Mouse (Mus musculus) liver, adult 2 months (tissue): ENCODE measurements around the gene Pgpep1l. TPM values are rescaled to one million over a fixed set of nuclear protein-coding genes. Genes with fewer than 3 reads are reported as not detected.

ENCODE experiments used
- DNase-seq: peaks from one replicate; pipeline ENCODE4 v3.0.0-alpha.2; 2011; ENCODE audit warnings: low read depth, low spot score; ENCODE audit errors: extremely low read depth
- H3K27ac ChIP-seq: fragments of 200-500 bp; replicated peaks from 2 replicates; pipeline ENCODE4 v1.5.1; 2012; ENCODE audit warnings: low read depth, mild to moderate bottlenecking, control low read depth, inconsistent platforms, low read length; ENCODE audit not compliant: insufficient read depth
- H3K27me3 ChIP-seq: fragments of 200-500 bp; 2 replicates; pipeline ENCODE4 v1.6.1; 2012; ENCODE audit warnings: mild to moderate bottlenecking, moderate library complexity, low read length, inconsistent platforms; ENCODE audit not compliant: control insufficient read depth, insufficient read depth
- H3K36me3 ChIP-seq: fragments of 200-500 bp; 2 replicates; pipeline ENCODE4 v1.6.1; 2012; ENCODE audit warnings: low read length, inconsistent platforms; ENCODE audit not compliant: control insufficient read depth, insufficient read depth
- H3K4me1 ChIP-seq: fragments of 200-500 bp; 2 replicates; pipeline ENCODE4 v1.6.1; 2011; ENCODE audit warnings: low read length; ENCODE audit not compliant: control insufficient read depth, insufficient read depth
- H3K4me3 ChIP-seq: fragments of 200-500 bp; 2 replicates; pipeline ENCODE4 v1.5.1; 2011; ENCODE audit warnings: low read depth, mild to moderate bottlenecking, control low read depth, low read length, moderate library complexity; ENCODE audit not compliant: insufficient read depth
- H3K79me2 ChIP-seq: fragments of 200-500 bp; 2 replicates; pipeline ENCODE4 v1.6.1; 2012; ENCODE audit warnings: inconsistent platforms, mild to moderate bottlenecking, low read length, moderate library complexity; ENCODE audit not compliant: control insufficient read depth, insufficient read depth
- H3K9ac ChIP-seq: fragments of 200-500 bp; 2 replicates; pipeline ENCODE4 v1.6.1; 2012; ENCODE audit warnings: low read depth, mild to moderate bottlenecking, control low read depth, inconsistent platforms, low read length
- CTCF ChIP-seq: fragments of 200-500 bp; IDR thresholded peaks from 2 replicates; pipeline ENCODE4 v1.5.1; 2011; ENCODE audit warnings: low read depth, low read length, control low read depth
- POLR2A ChIP-seq: fragments of 200-500 bp; IDR thresholded peaks from 2 replicates; pipeline ENCODE4 v1.6.1; 2011; ENCODE audit warnings: low read length, control low read depth; ENCODE audit not compliant: insufficient read depth; ENCODE audit errors: extremely low read depth
- WGBS: fragments of 180-500 bp; shearing (Covaris S2); methylation state at CpG from one replicate; pipeline ENCODE4 v1.1.7; 2018; 5-methylcytosine and 5-hydroxymethylcytosine counted together
- polyA plus RNA-seq: library from polyadenylated mRNA; depleted of rRNA; stranded (reverse); fragments of >200 nt; gene quantifications from 2 replicates; pipeline ENCODE4 v1.2.3, GENCODE M21; 2012
- total RNA-seq: library from RNA; depleted of rRNA; stranded (reverse); fragments of >200 nt; gene quantifications from 2 replicates; pipeline ENCODE4 v1.2.3, GENCODE M21; 2014

The Pgpep1l gene
- total and polyA plus RNA-seq, 2 experiments = 0.32 to 1.5 TPM

DNA sequence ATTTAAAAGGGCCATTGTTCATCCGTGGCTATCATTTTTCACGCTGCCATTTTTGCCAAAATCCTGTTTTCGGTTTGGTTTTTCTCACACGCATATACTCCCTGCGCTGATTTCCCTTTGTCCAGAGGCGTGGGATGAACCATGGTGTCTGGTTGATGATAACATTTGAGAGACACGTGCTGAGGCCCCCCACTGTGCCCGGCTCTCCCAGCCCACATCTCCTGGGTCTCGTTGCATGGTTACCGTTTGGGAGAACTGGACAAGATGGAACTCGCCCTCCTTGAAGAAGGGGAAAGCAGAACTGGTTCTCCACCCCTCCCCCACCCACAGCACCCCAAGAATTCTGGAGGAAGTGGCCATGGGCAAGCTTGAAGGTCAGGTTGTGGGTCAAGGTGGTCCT lies 37.0 kb downstream of the Pgpep1l start:
- H3K79me2 ChIP-seq = no peaks in the 10 kb centered on the region
- no peaks in the 10 kb centered on the region for H3K27me3 ChIP-seq
- no peaks in the 10 kb centered on the region for H3K36me3 ChIP-seq
- WGBS = 90% methylated on average over 11 of the region's 11 CpGs
- TF ChIP-seq CTCF (no peak), POLR2A (no peak)
- no peaks in the 10 kb centered on the region for H3K4me1 ChIP-seq
- no peak overlapping the region for H3K9ac ChIP-seq
- H3K4me3 ChIP-seq = no peak overlapping the region
- no peak overlapping the region for H3K27ac ChIP-seq
- no peak for DNase-seq

DNA sequence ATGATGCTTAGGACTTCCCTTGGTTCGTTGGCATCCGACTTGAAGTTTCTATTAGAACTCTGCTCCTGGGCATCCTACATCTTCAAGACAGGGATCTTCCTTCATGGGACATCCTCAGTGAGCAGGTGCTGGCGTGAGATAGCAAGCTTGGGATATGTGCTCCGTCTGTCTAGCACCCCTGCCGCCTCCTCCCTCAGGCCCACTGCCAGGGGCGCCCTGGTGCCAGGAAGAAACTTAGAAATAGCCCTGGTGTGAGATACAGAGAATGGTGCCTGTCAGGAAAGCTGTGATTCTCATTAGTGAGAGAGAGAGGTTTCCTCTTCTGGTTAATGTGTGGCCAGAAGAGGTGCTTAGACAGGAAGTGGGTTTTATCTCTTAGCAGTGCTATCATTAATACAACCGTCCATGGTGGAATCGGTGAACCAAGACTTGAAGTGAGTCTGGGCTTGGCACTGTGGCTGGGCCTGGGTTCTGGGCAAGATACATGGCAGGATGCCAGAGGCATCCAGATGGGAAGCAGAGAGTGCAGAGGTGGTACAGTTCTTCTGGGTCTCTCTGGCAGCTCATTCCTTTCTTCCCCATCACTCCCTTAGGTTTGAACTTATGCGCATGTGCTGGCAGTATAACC lies 38.5 kb downstream of the Pgpep1l start:
- WGBS = 89% methylated on average over 9 of the region's 9 CpGs
- H3K79me2 ChIP-seq = no peaks in the 10 kb centered on the region
- no peaks in the 10 kb centered on the region for H3K4me1 ChIP-seq
- no peaks in the 10 kb centered on the region for H3K27me3 ChIP-seq
- no peaks in the 10 kb centered on the region for H3K36me3 ChIP-seq
- H3K27ac ChIP-seq = no peak overlapping the region
- H3K9ac ChIP-seq = no peak overlapping the region
- no peak overlapping the region for H3K4me3 ChIP-seq
- TF ChIP-seq POLR2A (no peak), CTCF (no peak)
- DNase-seq = no peak

DNA sequence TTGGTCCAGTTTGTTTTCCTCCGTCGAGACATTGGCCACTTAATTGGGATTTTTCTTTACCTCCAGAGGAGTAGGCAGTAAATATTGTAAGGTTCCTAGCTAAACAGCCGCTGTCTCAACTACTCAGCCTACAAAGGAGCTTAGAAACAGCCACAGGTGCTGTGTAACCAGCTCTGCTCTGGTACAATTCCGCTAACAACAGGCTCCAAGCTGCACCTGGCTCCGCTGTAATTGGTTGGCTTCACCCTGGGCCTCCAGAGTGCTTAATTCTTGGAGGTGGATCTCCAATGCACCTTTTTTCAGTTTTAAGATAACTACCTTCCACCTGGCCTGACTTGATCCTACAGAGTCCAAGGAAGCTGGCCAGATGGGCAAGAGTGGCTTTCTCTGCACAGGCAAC lies 40.0 kb downstream of the Pgpep1l start:
- TF ChIP-seq POLR2A (no peak), CTCF (no peak)
- H3K4me1 ChIP-seq = no peaks in the 10 kb centered on the region
- H3K4me3 ChIP-seq = no peak overlapping the region
- 91% methylated on average over 5 of the region's 5 CpGs for WGBS
- no peaks in the 10 kb centered on the region for H3K27me3 ChIP-seq
- H3K79me2 ChIP-seq = no peaks in the 10 kb centered on the region
- no peaks in the 10 kb centered on the region for H3K36me3 ChIP-seq
- no peak for DNase-seq
- no peak overlapping the region for H3K9ac ChIP-seq
- no peak overlapping the region for H3K27ac ChIP-seq

DNA sequence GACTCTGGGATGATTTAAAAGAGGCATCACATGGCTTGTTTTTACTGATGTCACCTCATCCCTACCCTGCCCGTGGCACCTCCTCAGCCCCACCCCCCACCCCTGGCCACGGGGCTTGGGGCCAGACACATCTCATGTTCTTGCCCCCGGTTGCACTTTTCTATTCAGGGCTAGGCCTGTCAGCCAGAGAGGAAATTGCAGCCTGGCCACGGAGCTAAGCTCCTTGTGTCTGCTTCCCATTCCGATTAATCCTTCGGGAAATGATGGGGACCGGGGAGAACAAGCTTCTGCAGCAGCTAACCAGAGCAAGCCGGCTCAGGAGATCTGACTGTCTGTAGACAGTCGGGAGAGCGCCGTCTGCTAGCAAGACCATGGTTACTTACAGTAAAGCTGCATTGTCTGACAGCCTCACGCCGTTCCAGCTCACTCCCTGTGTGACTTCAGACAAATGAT lies 40.7 kb downstream of the Pgpep1l start:
- H3K4me3 ChIP-seq = no peak overlapping the region
- no peaks in the 10 kb centered on the region for H3K27me3 ChIP-seq
- H3K4me1 ChIP-seq = no peaks in the 10 kb centered on the region
- WGBS = 69% methylated on average over 13 of the region's 13 CpGs
- no peak for DNase-seq
- H3K79me2 ChIP-seq = no peaks in the 10 kb centered on the region
- H3K9ac ChIP-seq = no peak overlapping the region
- TF ChIP-seq POLR2A = no peak
- TF ChIP-seq CTCF = no peak
- no peaks in the 10 kb centered on the region for H3K36me3 ChIP-seq
- no peak overlapping the region for H3K27ac ChIP-seq

DNA sequence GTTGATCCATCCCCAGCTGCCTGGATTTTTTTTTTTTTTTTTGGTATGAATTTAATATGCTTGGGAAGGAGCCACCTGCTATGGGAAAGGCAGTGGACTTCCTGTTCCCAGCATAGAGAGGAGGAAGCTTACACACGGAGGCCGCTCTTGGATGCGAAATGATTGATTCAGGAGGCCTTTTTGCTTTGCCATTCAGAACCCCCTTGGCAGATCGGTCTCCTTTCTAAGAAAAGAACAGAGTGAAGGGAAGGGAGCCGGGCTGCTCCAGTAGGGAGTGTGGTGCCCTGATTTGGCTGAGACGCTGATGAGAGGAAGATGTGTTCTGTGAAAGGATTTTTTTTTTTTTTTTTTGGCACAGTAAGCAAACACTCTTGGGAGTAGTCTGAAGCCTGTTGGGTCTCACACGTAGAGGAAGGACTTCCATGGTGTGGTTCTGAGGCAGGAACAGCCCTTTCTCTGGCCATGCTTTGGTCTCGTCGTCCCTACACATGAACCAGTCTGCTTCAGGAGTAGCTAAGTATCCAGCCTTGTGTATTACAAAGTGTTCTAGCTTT lies 42.3 kb downstream of the Pgpep1l start:
- TF ChIP-seq POLR2A (no peak), CTCF (no peak)
- H3K9ac ChIP-seq = no peak overlapping the region
- no peak overlapping the region for H3K27ac ChIP-seq
- no peak for DNase-seq
- H3K36me3 ChIP-seq = no peaks in the 10 kb centered on the region
- H3K79me2 ChIP-seq = no peaks in the 10 kb centered on the region
- no peaks in the 10 kb centered on the region for H3K4me1 ChIP-seq
- 83% methylated on average over 9 of the region's 9 CpGs for WGBS
- H3K27me3 ChIP-seq = no peaks in the 10 kb centered on the region
- no peak overlapping the region for H3K4me3 ChIP-seq

DNA sequence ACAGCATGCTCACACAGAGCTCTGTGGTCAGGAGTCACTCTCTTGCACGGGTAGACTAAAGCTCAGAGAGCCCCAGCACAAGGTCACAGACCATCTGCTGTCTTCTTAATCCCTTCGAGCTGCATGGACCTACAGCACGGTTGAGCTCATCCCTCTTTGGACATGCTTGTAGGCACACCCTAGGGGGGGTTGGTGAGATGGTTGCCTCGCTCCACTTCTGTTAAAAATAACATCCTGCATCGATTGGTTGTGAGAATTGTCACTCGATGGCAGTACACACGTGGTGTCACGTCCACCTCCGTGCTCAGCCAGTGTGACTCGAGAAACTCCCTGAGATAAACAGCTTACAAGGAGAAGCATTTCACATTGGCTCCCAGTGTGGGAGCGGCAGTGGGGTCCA lies 45.2 kb downstream of the Pgpep1l start:
- TF ChIP-seq CTCF (no peak), POLR2A (no peak)
- Histone ChIP-seq H3K9ac (no peak overlapping the region), H3K27me3 (no peaks in the 10 kb centered on the region), H3K36me3 (no peaks in the 10 kb centered on the region), H3K79me2 (no peaks in the 10 kb centered on the region), H3K4me1 (no peaks in the 10 kb centered on the region), H3K4me3 (no peak overlapping the region), H3K27ac (no peak overlapping the region)
- no peak for DNase-seq
- WGBS = 90% methylated on average over 11 of the region's 11 CpGs
